Mouse (Mus musculus) spleen, postnatal 14 days (tissue): ENCODE measurements around the gene Ccser2.

Experiments used
- DNase-seq, 2 experiments: peaks; one replicate each; pipeline ENCODE4 v3.0.0; 2021 to 2022; ENCODE audit warnings: low spot score in 2 of 2

The Ccser2 gene

DNA sequence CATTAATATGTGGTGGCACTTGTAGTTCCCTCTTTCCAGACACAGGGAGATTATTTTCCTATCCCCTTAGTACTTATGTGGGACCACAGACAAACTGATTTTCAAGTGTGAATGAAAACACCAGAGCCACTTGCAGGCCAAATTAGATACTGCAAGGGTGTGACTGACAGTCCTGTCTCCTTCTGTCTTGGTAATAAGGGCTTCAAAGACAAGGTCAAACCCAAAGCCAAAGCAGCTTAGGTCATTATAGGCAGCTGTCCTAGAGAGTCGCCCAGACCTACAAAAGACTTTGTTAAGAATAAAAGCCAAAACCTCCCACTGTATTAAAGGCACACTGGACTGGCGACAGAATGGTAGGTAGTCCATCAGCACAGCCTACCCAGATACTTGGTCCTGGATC, 30.6 kb downstream of the Ccser2 start:
- no peak for DNase-seq

DNA sequence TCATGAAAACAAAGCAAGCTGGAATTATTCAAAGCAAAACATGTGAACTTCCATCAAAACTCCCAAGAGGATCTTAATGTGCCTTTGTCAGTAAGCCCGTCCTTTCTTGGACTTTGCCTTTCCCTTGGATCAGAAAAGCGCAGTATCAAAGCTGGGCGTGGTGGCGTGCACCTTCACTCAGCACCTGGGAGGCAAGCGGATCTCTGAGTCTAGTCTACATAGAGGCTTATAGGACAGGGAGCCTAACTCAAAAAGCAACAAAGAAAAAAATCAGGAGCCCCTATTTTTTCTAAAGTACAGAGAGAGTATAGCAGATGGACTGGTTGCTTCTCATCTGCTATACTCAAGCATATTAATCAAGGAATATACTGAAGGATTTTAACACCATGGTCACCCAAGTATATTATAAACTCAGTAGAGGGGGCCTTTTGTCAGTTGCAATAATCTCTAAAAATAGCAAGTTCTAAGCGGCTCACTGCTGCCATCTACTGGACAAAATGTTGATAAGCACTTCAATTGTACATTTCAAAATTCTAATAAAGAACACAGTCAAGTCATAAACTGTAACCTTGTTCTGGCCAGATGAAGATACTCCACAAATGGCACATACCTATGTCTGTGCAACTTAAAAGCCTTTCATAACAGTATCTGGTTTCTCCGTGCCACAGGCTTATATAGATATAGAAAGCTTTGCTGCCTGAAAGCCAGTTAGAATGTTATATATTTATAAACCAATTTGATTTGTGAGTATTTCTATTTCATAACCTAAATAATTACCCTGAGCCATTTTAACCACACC, 31.3 kb downstream of the Ccser2 start:
- peak in 1 of 2 experiments; percentile 12 for DNase-seq

DNA sequence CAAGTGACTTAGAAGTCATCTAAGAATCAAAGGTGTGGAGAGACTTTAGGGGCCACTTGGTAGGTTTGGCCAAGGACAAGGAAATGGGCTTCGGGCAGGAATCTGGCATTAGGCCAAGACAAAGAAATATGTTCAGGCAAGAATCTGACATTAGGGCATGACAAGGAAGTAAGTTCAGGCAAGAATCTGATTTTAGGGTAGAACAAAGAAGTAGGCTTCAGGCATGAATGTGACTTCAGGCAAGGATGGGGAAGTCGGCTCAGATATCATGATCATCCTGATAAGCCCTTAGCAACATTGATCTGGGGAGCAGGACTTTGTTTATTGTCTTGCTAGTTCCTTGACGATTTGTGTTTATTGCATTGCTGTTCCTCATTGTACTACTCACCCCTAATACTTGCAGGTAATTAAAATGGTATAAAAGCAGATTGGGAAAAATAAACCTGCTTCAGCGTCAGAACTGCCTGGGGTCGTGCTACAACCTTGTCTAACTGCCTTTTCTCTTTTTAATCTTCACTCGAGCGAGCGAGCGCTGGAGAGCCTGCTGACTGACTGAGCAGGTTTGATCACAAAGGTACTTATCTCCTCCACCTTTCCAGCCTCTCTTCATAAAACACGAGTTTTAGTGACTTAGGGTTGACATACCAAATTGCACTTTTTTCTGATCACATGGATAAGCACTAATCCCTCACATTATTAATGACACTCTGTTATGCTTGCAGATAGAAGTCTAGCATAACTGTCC, 35.8 kb downstream of the Ccser2 start:
- DNase-seq: no peak

DNA sequence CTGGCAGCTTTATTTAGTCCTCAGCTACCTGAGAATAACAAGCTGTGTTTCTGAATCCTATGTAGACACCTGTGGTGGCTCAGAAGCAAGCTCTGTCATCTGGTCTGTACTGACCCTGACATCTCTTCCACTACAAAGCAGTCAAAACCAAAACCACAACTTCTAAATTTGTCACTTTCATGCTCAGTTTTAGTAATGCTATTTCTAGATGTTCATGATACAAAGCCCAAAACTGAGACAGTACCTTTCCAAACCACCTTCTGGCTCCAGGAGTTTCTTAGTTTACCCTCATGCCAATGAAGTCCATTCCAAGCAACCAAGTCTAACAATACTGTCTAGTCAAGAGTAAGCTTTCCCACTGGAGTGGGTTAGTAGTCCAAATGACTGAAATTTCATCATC, 36.5 kb downstream of the Ccser2 start:
- no peak for DNase-seq

DNA sequence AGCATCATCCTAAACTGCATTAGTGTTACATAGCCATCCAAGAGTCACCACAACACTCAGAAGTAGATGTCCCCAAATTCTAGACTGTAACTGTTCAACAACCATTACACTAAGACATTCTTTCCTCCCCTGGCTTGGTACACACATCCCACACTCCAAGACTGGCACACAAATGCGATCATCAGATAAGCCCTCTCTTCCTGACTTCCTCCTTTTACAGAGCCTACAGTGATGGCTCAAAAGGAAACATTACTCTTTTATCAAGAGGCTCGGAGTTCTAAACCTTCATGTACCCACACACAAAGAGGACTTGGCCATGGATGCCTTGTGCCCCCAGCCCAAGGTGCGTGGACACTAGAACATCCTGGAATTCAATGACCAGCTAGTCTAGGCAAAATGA, 45.2 kb downstream of the Ccser2 start:
- DNase-seq: no peak

DNA sequence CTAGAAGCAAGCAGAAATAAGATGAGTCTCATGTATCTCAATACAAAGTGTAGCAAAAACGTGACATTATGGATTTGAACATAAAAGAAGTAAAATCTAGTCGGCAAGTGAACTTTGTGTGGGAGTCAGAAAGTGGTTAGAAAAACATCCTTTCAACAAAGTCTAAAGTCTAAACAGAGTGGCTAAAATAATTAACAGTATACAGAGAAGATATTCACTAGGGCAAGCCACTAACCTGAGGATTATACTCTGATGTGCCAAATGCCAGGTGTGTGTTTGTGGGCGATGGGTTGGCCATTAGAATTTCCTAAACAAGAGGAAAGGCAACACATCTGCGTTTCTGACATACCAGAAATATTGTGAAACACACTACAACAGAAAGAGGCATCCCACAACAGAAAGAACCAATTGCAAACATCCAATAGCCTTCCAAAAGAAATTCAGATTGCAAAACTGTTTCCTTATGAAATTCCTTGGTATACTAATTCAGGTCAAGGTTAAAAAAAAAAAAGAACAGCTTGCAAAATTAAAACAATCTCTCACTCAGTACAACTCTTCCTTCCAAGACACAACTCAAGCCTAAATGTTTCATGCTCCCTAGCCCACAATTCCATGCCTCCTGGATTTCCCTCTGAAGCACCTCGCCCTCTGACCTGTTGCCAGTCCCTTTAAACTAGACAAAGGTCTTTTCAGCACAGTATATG, 47.1 kb downstream of the Ccser2 start:
- no peak for DNase-seq

DNA sequence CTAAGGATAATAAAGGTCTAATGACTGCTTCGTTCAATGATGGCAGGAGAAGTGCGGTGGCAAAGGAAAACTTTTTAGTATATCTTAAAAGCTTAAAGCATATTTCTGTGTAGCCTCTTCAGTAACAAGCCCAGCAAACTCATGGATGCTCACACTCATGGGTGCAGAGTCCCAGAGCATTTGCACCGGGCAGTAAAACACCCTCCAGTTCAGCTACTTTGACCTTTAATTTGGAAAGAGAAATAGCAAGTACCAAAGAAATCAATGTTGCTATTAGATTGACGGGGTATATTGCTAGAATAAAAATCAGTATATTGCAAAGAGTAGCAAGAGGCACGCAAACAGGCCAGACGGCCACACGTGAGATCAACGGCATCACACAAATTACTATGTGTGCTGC, 48.7 kb downstream of the Ccser2 start:
- no peak for DNase-seq

DNA sequence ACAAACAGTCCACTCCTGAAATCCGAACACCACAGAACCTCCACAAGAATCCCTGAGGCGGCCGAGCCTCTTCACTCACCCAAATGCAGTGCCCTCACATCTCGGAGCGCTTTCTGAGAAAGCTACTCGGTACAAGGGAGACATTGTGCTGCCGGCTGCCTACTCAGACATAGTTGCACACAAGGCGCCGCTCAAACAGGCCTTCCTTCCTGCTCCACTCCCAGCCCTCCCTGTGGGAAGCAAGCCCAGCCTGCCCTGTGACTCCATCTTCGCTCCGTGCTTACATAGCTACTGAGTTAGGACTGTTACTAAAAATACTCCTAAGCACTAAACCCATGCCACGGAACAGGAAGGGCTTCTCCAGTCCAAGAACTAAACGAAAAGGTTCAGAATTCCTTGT, 49.4 kb downstream of the Ccser2 start:
- DNase-seq: no peak

DNA sequence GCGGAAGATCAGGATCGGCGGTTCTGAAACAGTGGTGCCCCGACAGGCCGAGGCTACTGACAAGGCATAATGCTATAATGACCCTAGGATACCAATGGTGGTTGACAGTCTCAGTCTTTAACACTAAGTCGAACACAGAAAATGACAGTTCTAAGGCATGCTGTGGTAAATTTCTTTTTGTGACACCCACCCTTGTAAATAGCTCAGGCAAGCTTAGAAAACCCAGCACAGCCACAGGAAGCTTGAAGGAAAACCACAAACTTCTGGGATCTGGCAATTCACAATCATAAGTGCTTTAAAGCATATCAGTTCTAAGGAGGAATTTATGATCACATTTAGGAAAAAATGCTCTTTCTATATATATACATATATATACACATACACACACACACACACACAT, 53.4 kb downstream of the Ccser2 start:
- DNase-seq: no peak

DNA sequence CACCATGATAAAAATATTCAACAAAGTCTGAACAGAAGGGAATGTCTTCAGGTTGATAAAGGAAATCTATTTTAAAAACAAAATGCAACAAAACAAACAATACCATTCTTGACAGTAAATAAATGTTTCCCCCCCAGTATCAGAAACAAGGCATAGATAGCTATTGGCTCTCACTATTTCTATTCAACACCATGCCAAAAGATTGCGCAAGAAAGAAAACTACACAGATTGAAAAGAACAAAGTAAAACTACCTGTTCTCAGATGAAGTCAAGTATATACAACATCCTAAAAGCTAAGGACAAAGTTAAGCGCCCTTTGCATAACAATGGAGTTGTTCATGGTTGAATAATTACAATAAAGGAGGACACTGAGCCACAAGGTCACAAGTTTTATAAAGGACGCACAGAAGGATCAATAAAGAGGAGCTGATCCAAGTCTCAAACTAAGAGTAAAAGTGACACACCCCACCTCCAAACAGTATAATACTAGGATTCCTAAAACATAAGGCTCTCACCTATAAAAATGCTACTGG, 54.0 kb downstream of the Ccser2 start:
- DNase-seq: no peak

DNA sequence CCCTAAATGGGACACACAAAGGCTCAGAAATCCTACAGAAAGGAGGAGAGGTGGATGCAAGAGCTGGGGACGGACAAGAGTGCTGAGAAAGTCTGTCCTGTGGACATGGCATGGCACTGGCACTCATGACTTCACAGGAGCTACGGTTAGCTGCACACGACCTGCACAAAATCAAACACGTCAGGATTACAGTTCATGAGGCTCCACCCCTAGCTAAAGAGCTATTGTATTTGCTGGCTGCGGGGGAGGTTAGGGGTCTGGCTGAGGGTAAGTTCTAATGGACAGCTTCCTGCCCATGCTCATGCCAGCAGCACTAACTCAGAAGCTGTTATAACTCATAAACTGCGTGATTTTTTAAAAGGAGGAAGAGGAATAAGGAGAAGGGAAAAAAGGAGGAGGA, 56.8 kb downstream of the Ccser2 start:
- DNase-seq: no peak

DNA sequence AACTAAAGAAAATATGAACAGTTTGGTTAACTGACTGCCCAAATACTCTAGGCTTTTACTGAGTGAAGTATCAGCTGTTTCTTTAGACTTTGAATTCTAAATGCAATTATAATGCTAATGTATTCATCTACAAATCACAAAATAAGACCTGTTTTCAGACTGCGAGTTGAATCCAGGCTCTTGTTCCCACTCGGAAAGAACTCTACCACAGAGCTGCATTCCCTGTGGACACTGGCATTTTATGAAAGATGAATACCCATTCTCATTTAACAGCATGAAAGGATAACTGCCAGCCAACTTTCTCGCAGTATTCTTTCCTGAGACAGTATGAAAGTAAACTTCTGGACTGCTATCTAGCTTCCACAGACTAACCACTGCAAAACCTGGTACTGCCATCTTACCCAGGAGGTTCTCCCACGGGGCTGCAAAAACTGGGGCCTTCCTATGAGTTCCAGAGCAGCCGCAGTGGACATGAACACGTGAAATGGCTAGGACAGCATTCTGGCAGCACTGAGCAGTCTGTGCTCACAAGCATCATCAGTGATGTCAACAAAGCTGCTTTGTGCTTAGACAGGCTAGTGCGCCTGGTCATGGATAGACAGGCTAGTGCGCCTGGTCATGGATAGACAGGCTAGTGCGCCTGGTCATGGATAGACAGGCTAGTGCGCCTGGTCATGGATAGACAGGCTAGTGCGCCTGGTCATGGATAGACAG, 62.6 kb downstream of the Ccser2 start:
- no peak for DNase-seq

DNA sequence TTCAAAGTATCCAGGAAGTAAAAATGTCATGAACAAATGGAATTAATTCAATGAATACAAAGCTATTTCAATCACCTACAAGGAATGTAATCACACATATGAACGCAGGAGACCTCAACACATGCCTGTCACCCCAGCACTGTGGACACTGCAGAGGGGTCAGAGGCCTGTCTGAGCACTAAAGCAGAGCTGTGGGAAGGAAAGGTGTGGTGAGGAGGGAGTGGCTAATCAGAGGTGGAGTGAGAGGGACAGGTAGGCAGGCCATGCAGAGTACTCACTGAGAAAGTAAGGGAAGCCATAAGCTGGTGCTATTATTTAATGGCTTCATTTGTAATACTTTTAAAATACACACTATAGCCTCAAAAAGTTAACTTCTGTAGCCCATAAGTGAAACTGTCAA, 64.4 kb downstream of the Ccser2 start:
- DNase-seq: no peak

DNA sequence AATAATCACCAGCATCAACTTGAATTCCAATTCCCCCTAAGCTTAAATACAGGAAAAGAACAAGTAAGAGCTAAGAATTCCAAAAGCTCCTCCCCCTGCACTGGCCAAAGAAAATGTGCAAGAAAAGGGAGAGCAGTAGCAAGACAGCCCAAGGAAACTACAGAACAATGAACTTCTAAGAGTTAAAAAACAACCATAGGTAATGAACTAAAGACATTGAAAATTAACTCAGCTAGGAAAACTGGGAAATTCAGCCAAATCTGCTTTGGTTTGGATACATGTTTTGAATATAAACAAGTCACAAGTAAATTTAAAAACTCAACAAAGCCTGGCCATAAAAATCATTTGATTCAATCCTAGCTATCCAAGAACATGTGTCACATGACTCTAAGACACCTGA, 67.7 kb downstream of the Ccser2 start:
- DNase-seq: no peak

DNA sequence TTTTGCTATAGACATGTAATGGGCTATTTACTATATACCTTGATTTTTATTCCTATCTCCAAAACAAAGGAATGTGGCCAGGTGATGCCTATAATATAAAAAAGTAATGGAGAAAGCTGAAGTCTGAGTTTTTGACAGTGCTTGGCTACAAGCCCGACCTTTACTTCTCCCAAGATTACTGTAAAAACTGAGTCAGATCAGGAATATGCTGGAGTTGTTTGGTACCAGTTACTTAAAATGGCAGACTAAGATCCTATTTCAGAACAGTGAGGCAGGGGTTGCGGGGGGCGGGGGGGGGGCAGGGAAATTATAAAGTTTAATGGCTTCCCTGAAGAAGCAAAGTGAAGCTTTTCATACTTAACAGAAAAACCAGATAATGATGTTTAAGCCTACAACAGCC, 73.9 kb downstream of the Ccser2 start:
- no peak for DNase-seq

DNA sequence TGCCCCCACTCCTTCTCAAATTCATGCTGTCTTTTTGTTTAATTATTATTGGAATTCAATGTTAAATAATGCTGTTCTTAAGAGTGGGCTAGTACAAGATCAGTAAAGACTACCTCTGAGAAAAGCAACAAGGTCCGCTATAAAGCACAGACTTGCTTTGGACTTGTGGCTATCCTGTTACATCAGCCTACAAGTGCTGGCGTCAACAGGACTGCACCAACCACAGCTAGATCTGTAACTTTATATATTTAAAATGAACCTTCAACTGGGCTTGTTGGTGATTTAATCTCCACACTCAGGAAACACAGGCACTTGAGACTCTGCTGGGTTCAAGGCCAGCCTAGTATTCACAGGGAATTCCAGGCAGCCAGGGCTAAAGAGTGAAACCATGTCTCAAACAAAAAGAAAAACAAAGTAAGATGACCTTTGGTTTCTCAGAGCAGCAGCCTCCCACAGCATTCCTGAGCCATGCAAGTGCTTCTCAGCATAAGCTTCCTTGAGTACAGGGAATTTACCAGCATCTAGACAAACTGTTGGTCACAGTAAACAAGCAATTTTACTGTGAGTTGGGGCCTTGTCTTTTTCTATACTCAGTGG, 75.7 kb downstream of the Ccser2 start:
- DNase-seq: no peak

DNA sequence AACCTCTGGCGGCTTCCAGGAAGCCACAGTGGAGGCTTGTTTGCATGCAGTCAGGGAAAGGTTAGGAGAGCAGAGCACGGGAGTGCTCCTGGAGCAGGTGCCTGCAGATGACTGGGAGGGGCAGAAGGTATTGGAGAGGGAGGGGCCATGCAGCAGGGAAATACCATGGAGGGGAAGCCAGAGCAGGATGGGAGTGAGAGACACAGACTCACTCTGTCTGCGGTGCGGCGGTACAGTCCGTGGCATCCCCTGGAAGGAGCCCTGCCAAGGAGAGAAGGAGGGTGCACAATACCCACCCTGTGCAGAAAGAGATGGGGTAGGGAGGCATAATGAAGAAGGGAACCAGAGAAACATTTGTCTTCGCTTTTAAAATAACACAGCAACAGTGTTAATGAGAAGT, 78.4 kb downstream of the Ccser2 start:
- no peak for DNase-seq

DNA sequence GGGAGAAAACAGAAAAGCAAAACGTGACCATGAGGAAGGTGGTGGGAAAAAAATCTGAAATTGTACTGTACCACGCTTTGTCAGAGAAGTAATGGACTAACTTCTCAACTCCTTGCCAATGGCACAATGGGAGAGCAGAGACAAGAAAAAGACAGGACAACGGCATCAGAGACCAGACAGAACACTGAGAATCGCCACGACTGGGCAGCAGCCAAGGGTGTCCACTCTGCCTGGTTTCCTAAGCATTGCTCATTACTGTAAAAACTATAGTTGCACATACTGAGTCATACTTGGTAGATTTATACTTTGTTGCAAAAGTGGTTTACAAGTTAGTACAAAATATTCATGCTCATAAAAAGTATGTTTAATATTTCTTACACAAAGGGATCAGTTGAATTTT, 82.9 kb downstream of the Ccser2 start:
- no peak for DNase-seq

DNA sequence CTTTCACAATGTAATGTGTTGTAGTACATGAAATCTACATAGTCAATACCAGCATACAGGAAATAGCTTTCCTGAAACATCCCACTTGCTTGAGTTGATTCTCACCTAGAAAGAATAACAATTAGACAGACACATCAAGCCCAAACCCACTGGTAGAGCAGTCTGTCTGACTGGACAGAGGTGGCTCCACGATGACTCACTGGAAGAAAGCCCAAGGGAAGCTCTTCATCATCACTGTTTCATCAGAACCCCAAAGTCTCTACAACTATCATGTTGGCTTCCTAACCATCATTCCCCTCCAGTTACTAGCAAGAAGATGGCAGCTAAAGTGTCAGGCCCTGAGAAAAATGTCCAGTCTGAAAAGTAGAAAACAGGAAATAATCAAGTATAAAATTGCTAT, 83.5 kb downstream of the Ccser2 start:
- no peak for DNase-seq

DNA sequence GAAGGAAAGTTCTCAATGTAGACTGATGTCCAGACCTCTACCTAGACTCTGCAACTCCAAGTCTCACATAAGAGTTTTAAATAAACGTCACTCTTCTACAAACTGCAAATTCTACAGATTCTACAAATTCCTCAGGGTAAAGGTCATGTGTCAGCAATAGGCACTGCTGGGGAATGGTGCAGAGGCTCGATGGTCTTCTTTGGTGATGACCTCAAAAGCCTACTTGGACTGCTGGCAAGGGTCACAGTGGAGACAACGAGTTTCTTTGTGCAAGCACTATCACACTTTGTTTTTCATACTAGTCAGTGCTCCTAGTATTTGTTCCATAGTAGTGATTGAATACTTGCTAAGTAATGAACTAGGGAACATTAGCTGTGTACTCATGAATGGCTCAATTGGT, 85.0 kb downstream of the Ccser2 start:
- no peak for DNase-seq

DNA sequence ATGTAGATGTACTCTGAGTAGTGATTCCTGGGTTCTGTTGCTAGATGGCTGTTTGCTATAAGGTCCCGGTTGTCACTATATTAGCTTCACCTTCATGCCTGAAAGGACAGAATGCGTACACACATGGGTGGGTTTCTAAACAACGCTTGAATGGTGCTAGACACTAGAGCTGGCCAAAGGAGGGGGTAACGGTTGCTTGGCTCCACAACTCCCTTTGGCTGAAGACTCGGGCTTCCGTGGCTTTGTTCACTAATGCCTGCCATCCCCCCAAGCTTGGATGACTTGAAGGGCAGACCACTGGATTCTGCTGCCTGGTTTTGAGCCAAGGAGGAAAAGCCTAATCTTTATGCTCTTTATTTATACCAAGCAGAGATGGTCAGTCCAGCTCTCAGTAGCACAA, 98.3 kb downstream of the Ccser2 start:
- no peak for DNase-seq
